In the genomic region with DNA sequence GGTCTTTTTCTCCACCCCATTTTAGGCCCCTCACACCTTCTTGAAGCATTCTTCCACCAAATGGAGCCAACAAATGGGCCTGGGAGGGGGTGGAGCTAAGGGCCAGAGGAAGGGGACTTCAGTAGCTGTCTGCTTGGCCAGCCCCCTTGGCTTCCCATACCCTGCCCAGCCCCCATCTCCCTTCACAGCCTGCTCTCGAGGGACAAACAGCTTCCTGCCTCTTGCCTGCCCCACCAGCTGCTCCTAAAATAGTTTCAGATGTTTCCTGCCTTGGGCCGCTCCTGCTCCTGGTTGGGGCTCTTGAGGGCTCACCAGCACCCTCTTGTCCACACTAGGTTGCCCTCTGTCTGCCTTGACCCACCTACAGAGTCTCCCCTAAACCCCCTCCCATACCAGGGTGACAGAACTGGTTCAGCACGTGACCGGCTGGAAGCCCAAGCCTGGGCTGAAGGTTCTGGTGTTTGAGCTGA, we compare ENCODE assay signal across 8 mouse cellular contexts. TPM values are rescaled to one million over a fixed set of nuclear protein-coding genes. Genes with fewer than 3 reads are reported as not detected.
DNase-seq lines count a peak whose midpoint lies in the region; ATAC-seq and TF ChIP-seq lines count a peak whose summit lies in the region.

No protein-coding gene starts in this region.

- peak overlapping the region; percentile 77 for H3K4me3 ChIP-seq in limb, embryonic 12.5 days (replicated peaks)
- 0 out of 2 replicates have a peak overlapping the region, but pooled peaks have one; percentile 9 for H3K4me3 ChIP-seq in midbrain, embryonic 12.5 days
- peak overlapping the region; percentile 45 for H3K4me3 ChIP-seq in stomach, embryonic 14.5 days (ENCODE audit: low read depth, low read length)

- peak; percentile 14 for DNase-seq in CD4-positive, CD25-positive, alpha-beta regulatory T cell, adult 2 months (ENCODE audit: low read depth, low spot score)
- DNase-seq in brain, embryonic 14.5 days (ENCODE audit: low read depth) = peak; percentile 64
- peak; percentile 66 to 85 for DNase-seq in gastrocnemius, postnatal 4 days (ENCODE audit: low spot score in 2 of 2)
- DNase-seq in hindlimb bud, embryonic 11.5 days (ENCODE audit: extremely low spot score, low read depth, low spot score) = peak; percentile 74

- no peak for ATAC-seq in CD4-positive, CD25-positive, alpha-beta regulatory T cell, adult 4 months
- ATAC-seq in limb, embryonic 12.5 days (ENCODE audit: insufficient number of reproducible peaks, insufficient read depth, low FRiP score, low TSS enrichment, low read depth) = peak; percentile 32
- no peak for ATAC-seq in midbrain, embryonic 12.5 days (ENCODE audit: low FRiP score, low read depth)
- peak; percentile 50 for ATAC-seq in stomach, embryonic 14.5 days (ENCODE audit: insufficient number of reproducible peaks, insufficient read depth, low FRiP score, low read depth)

- H3K9me3 ChIP-seq in limb, embryonic 12.5 days = no peaks in the 10 kb centered on the region
- no peaks in the 10 kb centered on the region for H3K9me3 ChIP-seq in midbrain, embryonic 12.5 days
- no peaks in the 10 kb centered on the region for H3K9me3 ChIP-seq in stomach, embryonic 14.5 days (ENCODE audit: control insufficient read depth, low read depth, low read length)

- H3K27me3 ChIP-seq in limb, embryonic 12.5 days = no peaks in the 10 kb centered on the region
- H3K27me3 ChIP-seq in midbrain, embryonic 12.5 days = peaks cover 34% of the 10 kb centered on the region
- H3K27me3 ChIP-seq in stomach, embryonic 14.5 days (ENCODE audit: control insufficient read depth, insufficient read depth, low read length) = no peaks in the 10 kb centered on the region

- TF ChIP-seq POLR2A in brain, embryonic 14.5 days (IDR thresholded peaks at IDR 0.05; ENCODE audit: borderline replicate concordance, extremely low read depth, insufficient read depth, insufficient read length, poor library complexity, severe bottlenecking) = no peak

- H3K4me2 ChIP-seq in limb, embryonic 12.5 days = peak overlapping the region; percentile 98
- H3K4me2 ChIP-seq in midbrain, embryonic 12.5 days (replicated peaks) = peak overlapping the region; percentile 5; the same call in 1 of the 2 replicates
- H3K4me2 ChIP-seq in stomach, embryonic 14.5 days (replicated peaks; ENCODE audit: low read depth, low read length) = peak overlapping the region; percentile 88

- peaks cover 81% of the 10 kb centered on the region for H3K4me1 ChIP-seq in limb, embryonic 12.5 days (replicated peaks)
- H3K4me1 ChIP-seq in midbrain, embryonic 12.5 days = peaks cover 37% of the 10 kb centered on the region
- H3K4me1 ChIP-seq in stomach, embryonic 14.5 days (ENCODE audit: control insufficient read depth, insufficient read depth, low read length) = peaks cover 35% of the 10 kb centered on the region

- no peak for TF ChIP-seq CTCF in brain, embryonic 14.5 days (IDR thresholded peaks at IDR 0.05; ENCODE audit: borderline replicate concordance, extremely low read depth, insufficient read depth, insufficient read length)

- WGBS in limb, embryonic 12.5 days = 1% methylated on average over 4 of the region's 4 CpGs
- 49% methylated on average over 4 of the region's 4 CpGs for WGBS in midbrain, embryonic 12.5 days
- 4% methylated on average over 4 of the region's 4 CpGs for WGBS in stomach, embryonic 14.5 days

- peaks cover 10% of the 10 kb centered on the region for H3K36me3 ChIP-seq in limb, embryonic 12.5 days
- no peaks in the 10 kb centered on the region for H3K36me3 ChIP-seq in midbrain, embryonic 12.5 days
- H3K36me3 ChIP-seq in stomach, embryonic 14.5 days (ENCODE audit: control insufficient read depth, insufficient read depth, low read length) = no peaks in the 10 kb centered on the region; the same call in 1 of the 2 replicates

- H3K27ac ChIP-seq in limb, embryonic 12.5 days = peak overlapping the region; percentile 100
- H3K27ac ChIP-seq in midbrain, embryonic 12.5 days (replicated peaks) = peak overlapping the region; percentile 65; the same call in 1 of the 2 replicates
- H3K27ac ChIP-seq in stomach, embryonic 14.5 days (ENCODE audit: low read length) = peak overlapping the region; percentile 100

- H3K9ac ChIP-seq in limb, embryonic 12.5 days (replicated peaks) = peak overlapping the region; percentile 91
- no peak overlapping the region for H3K9ac ChIP-seq in midbrain, embryonic 12.5 days (replicated peaks)
- peak overlapping the region; percentile 59 for H3K9ac ChIP-seq in stomach, embryonic 14.5 days (replicated peaks; ENCODE audit: low read depth, low read length)

RNA-seq across cellular contexts. Expression of a gene that starts 0.6 kb away (rescaled TPM):
- not detected for polyA plus RNA-seq in CD4-positive, CD25-positive, alpha-beta regulatory T cell, adult 4 months (2017; shearing (Covaris generic))
- 1.3 and 1.7 TPM in 2 replicates for polyA plus RNA-seq in brain, embryonic 14.5 days (2012; rRNA removed)
- under 1 TPM; 0.76 to 0.91 TPM for total RNA-seq in gastrocnemius, postnatal 4 days (2021)
- 10.4 and 11.2 TPM in 2 replicates for polyA plus RNA-seq in limb, embryonic 12.5 days (2016; fragmentation: Nextera tagmentation; extraction: Ambion mirVana)
- 1.8 and 2.2 TPM in 2 replicates for polyA plus RNA-seq in midbrain, embryonic 12.5 days (2016; fragmentation: Nextera tagmentation; extraction: Ambion mirVana)
- polyA plus RNA-seq in stomach, embryonic 14.5 days (2014; fragmentation: Nextera tagmentation; extraction: Ambion mirVana) = 11.6 and 12.8 TPM in 2 replicates

RNA-seq across cellular contexts. Expression of a gene that starts 2.2 kb away (rescaled TPM):
- polyA plus RNA-seq in CD4-positive, CD25-positive, alpha-beta regulatory T cell, adult 4 months (2017; shearing (Covaris generic)) = under 1 TPM; 0.63 to 0.87 TPM
- 13.3 and 14.6 TPM in 2 replicates for polyA plus RNA-seq in brain, embryonic 14.5 days (2012; rRNA removed)
- 10 to 100 TPM; 18.8 to 22.1 TPM for total RNA-seq in gastrocnemius, postnatal 4 days (2021)
- 133 and 138 TPM in 2 replicates for polyA plus RNA-seq in limb, embryonic 12.5 days (2016; fragmentation: Nextera tagmentation; extraction: Ambion mirVana)
- 16.1 and 24.6 TPM in 2 replicates for polyA plus RNA-seq in midbrain, embryonic 12.5 days (2016; fragmentation: Nextera tagmentation; extraction: Ambion mirVana)
- polyA plus RNA-seq in stomach, embryonic 14.5 days (2014; fragmentation: Nextera tagmentation; extraction: Ambion mirVana) = 52.9 and 64.9 TPM in 2 replicates

RNA-seq across cellular contexts. Expression of a gene that starts 8.2 kb away (rescaled TPM):
- polyA plus RNA-seq in CD4-positive, CD25-positive, alpha-beta regulatory T cell, adult 4 months (2017; shearing (Covaris generic)) = 100 to 1,000 TPM; 184 to 299 TPM
- 4.3 and 5.8 TPM in 2 replicates for polyA plus RNA-seq in brain, embryonic 14.5 days (2012; rRNA removed)
- total RNA-seq in gastrocnemius, postnatal 4 days (2021) = 10 to 100 TPM in 1 of 2 experiments, 1 to 10 TPM in 1; 7.8 to 12.7 TPM
- 25.4 and 29.8 TPM in 2 replicates for polyA plus RNA-seq in limb, embryonic 12.5 days (2016; fragmentation: Nextera tagmentation; extraction: Ambion mirVana)
- polyA plus RNA-seq in midbrain, embryonic 12.5 days (2016; fragmentation: Nextera tagmentation; extraction: Ambion mirVana) = 5.5 and 8.1 TPM in 2 replicates
- polyA plus RNA-seq in stomach, embryonic 14.5 days (2014; fragmentation: Nextera tagmentation; extraction: Ambion mirVana) = 48.7 and 54.0 TPM in 2 replicates

RNA-seq across cellular contexts. Expression of a gene that starts 8.8 kb away (rescaled TPM):
- polyA plus RNA-seq in CD4-positive, CD25-positive, alpha-beta regulatory T cell, adult 4 months (2017; shearing (Covaris generic)) = 1 to 10 TPM in 1 of 2 experiments, under 1 TPM in 1; 0.39 to 1.8 TPM
- polyA plus RNA-seq in brain, embryonic 14.5 days (2012; rRNA removed) = 6.1 and 6.7 TPM in 2 replicates
- 1 to 10 TPM; 1.4 to 1.7 TPM for total RNA-seq in gastrocnemius, postnatal 4 days (2021)
- 18.6 and 19.3 TPM in 2 replicates for polyA plus RNA-seq in limb, embryonic 12.5 days (2016; fragmentation: Nextera tagmentation; extraction: Ambion mirVana)
- polyA plus RNA-seq in midbrain, embryonic 12.5 days (2016; fragmentation: Nextera tagmentation; extraction: Ambion mirVana) = 2.6 TPM in 2 replicates
- polyA plus RNA-seq in stomach, embryonic 14.5 days (2014; fragmentation: Nextera tagmentation; extraction: Ambion mirVana) = 19.7 and 23.9 TPM in 2 replicates

RNA-seq across cellular contexts. Expression of a gene that starts 12.7 kb away (rescaled TPM):
- not detected for polyA plus RNA-seq in CD4-positive, CD25-positive, alpha-beta regulatory T cell, adult 4 months (2017; shearing (Covaris generic))
- polyA plus RNA-seq in brain, embryonic 14.5 days (2012; rRNA removed) = 2.3 and 4.5 TPM in 2 replicates
- under 1 TPM; 0.32 to 0.86 TPM for total RNA-seq in gastrocnemius, postnatal 4 days (2021)
- 1.3 TPM in 2 replicates for polyA plus RNA-seq in limb, embryonic 12.5 days (2016; fragmentation: Nextera tagmentation; extraction: Ambion mirVana)
- polyA plus RNA-seq in midbrain, embryonic 12.5 days (2016; fragmentation: Nextera tagmentation; extraction: Ambion mirVana) = 0.98 TPM in 2 replicates
- 0.20 and 0.84 TPM in 2 replicates for polyA plus RNA-seq in stomach, embryonic 14.5 days (2014; fragmentation: Nextera tagmentation; extraction: Ambion mirVana)

Comparison
In these comparisons a context has a peak if more than half of its experiments do, and no peak if none do; other contexts are left out.
1. DNase-seq: peak in every context shown above with its lines; median percentile 76 in gastrocnemius, postnatal 4 days; 74 in hindlimb bud, embryonic 11.5 days; 64 in brain, embryonic 14.5 days; 14 in CD4-positive, CD25-positive, alpha-beta regulatory T cell, adult 2 months.
2. ATAC-seq: peak in limb, embryonic 12.5 days (single experiment) and stomach, embryonic 14.5 days (single experiment); none in CD4-positive, CD25-positive, alpha-beta regulatory T cell, adult 4 months (single experiment) and midbrain, embryonic 12.5 days (single experiment).
3. H3K4me2 ChIP-seq: peak in every context shown above with its lines; median percentile 98 in limb, embryonic 12.5 days; 88 in stomach, embryonic 14.5 days; 5 in midbrain, embryonic 12.5 days.
4. H3K4me3 ChIP-seq: peak in every context shown above with its lines; median percentile 77 in limb, embryonic 12.5 days; 45 in stomach, embryonic 14.5 days; 9 in midbrain, embryonic 12.5 days.
5. Peak in every context shown above with its lines, with median percentiles within 50 percentile points of each other: H3K27ac ChIP-seq.